Mouse (Mus musculus): ENCODE data around the gene Bcar3.

- TF ChIP-seq POLR2A (IDR thresholded peaks at IDR 0.05; ENCODE audit: control insufficient read depth, extremely low read depth, insufficient read depth, low read length, poor library complexity) (no peak), CTCF (IDR thresholded peaks at IDR 0.05; ENCODE audit: borderline replicate concordance, control insufficient read depth, extremely low read depth, insufficient read depth, low read length, poor library complexity) (no peak)
Observed at GRCm38 (mm10) chr3:122359426-122359825, 65.5 kb downstream of the Bcar3 start.
